Mouse (Mus musculus): ENCODE data around the gene Psmd9. TPM values are rescaled to one million over a fixed set of nuclear protein-coding genes. Genes with fewer than 3 reads are reported as not detected.

Gene Psmd9
- polyA plus RNA-seq, 1 experiment from 2014 or later, result 85.3 TPM

- Histone ChIP-seq H3K4me1 (peaks cover 9% of the 10 kb centered on the region), H3K9me3 (no peaks in the 10 kb centered on the region), H3K4me3 (no peak overlapping the region), H3K27ac (no peak overlapping the region), H3K36me3 (no peaks in the 10 kb centered on the region), H3K27me3 (ENCODE audit: insufficient read depth, poor library complexity, severe bottlenecking) (no peaks in the 10 kb centered on the region)
- WGBS, result 80% methylated on average over 8 of the region's 8 CpGs
- no peak for DNase-seq (ENCODE audit: low spot score)
These were observed 91.5 kb downstream of the Psmd9 start for GRCm38 (mm10) chr5:123260698-123261097.

- WGBS, result 85% methylated on average over 3 of the region's 3 CpGs
- H3K27me3 ChIP-seq (ENCODE audit: insufficient read depth, poor library complexity, severe bottlenecking), result no peaks in the 10 kb centered on the region
- DNase-seq (ENCODE audit: low spot score), result no peak
- H3K36me3 ChIP-seq, result no peaks in the 10 kb centered on the region
- no peak overlapping the region for H3K4me3 ChIP-seq
- H3K4me1 ChIP-seq, result no peaks in the 10 kb centered on the region
- no peaks in the 10 kb centered on the region for H3K9me3 ChIP-seq
- H3K27ac ChIP-seq, result no peak overlapping the region
These were observed 97.7 kb downstream of the Psmd9 start for GRCm38 (mm10) chr5:123266909-123267308.

- Histone ChIP-seq H3K27me3 (ENCODE audit: insufficient read depth, poor library complexity, severe bottlenecking) (no peaks in the 10 kb centered on the region), H3K27ac (no peak overlapping the region), H3K9me3 (no peaks in the 10 kb centered on the region), H3K4me1 (no peaks in the 10 kb centered on the region), H3K4me3 (no peak overlapping the region), H3K36me3 (no peaks in the 10 kb centered on the region)
- WGBS, result 78% methylated on average over 28 of the region's 28 CpGs
- no peak for DNase-seq (ENCODE audit: low spot score)
These were observed 99.6 kb downstream of the Psmd9 start for GRCm38 (mm10) chr5:123268477-123269474.

- H3K9me3 ChIP-seq, result no peaks in the 10 kb centered on the region
- H3K4me3 ChIP-seq, result no peak overlapping the region
- no peaks in the 10 kb centered on the region for H3K27me3 ChIP-seq (ENCODE audit: insufficient read depth, poor library complexity, severe bottlenecking)
- 70% methylated on average over 11 of the region's 11 CpGs for WGBS
- H3K36me3 ChIP-seq, result no peaks in the 10 kb centered on the region
- H3K27ac ChIP-seq, result no peak overlapping the region
- no peaks in the 10 kb centered on the region for H3K4me1 ChIP-seq
- no peak for DNase-seq (ENCODE audit: low spot score)
These were observed 101.7 kb downstream of the Psmd9 start for GRCm38 (mm10) chr5:123270917-123271316.

GRCm38 (mm10) chr5:123272927-123273326, 103.7 kb downstream of the Psmd9 start:
- DNase-seq (ENCODE audit: low spot score), result no peak
- Histone ChIP-seq H3K4me3 (no peak overlapping the region), H3K27ac (no peak overlapping the region), H3K36me3 (no peaks in the 10 kb centered on the region), H3K4me1 (no peaks in the 10 kb centered on the region), H3K9me3 (no peaks in the 10 kb centered on the region), H3K27me3 (ENCODE audit: insufficient read depth, poor library complexity, severe bottlenecking) (no peaks in the 10 kb centered on the region)
- WGBS, result 79% methylated on average over 5 of the region's 5 CpGs

GRCm38 (mm10) chr5:123276636-123277341, 107.6 kb downstream of the Psmd9 start:
- Histone ChIP-seq H3K36me3 (no peaks in the 10 kb centered on the region), H3K4me1 (peaks cover 5% of the 10 kb centered on the region; the same call in 1 of the 2 replicates), H3K27me3 (ENCODE audit: insufficient read depth, poor library complexity, severe bottlenecking) (no peaks in the 10 kb centered on the region), H3K4me3 (no peak overlapping the region), H3K27ac (no peak overlapping the region), H3K9me3 (no peaks in the 10 kb centered on the region)
- WGBS, result 79% methylated on average over 9 of the region's 9 CpGs
- no peak for DNase-seq (ENCODE audit: low spot score)

- Histone ChIP-seq H3K36me3 (no peaks in the 10 kb centered on the region), H3K4me3 (no peak overlapping the region), H3K27me3 (ENCODE audit: insufficient read depth, poor library complexity, severe bottlenecking) (no peaks in the 10 kb centered on the region), H3K9me3 (no peaks in the 10 kb centered on the region), H3K27ac (no peak overlapping the region), H3K4me1 (peaks cover 5% of the 10 kb centered on the region; the same call in 1 of the 2 replicates)
- WGBS, result 76% methylated on average over 7 of the region's 7 CpGs
- DNase-seq (ENCODE audit: low spot score), result no peak
These were observed 108.1 kb downstream of the Psmd9 start for GRCm38 (mm10) chr5:123277342-123277701.

- no peaks in the 10 kb centered on the region for H3K36me3 ChIP-seq
- no peaks in the 10 kb centered on the region for H3K27me3 ChIP-seq (ENCODE audit: insufficient read depth, poor library complexity, severe bottlenecking)
- 88% methylated on average over 4 of the region's 4 CpGs for WGBS
- H3K9me3 ChIP-seq, result no peaks in the 10 kb centered on the region
- no peak overlapping the region for H3K4me3 ChIP-seq
- no peak for DNase-seq (ENCODE audit: low spot score)
- peaks cover 5% of the 10 kb centered on the region; the same call in 1 of the 2 replicates for H3K4me1 ChIP-seq
- H3K27ac ChIP-seq, result no peak overlapping the region
These were observed 108.5 kb downstream of the Psmd9 start for GRCm38 (mm10) chr5:123277704-123278103.

- no peaks in the 10 kb centered on the region for H3K36me3 ChIP-seq
- H3K27me3 ChIP-seq (ENCODE audit: insufficient read depth, poor library complexity, severe bottlenecking), result no peaks in the 10 kb centered on the region
- no peak for DNase-seq (ENCODE audit: low spot score)
- H3K27ac ChIP-seq, result no peak overlapping the region
- H3K4me3 ChIP-seq, result 0 out of 2 replicates have a peak overlapping the region, but pooled peaks have one; percentile 25
- H3K9me3 ChIP-seq, result no peaks in the 10 kb centered on the region
- H3K4me1 ChIP-seq, result peaks cover 5% of the 10 kb centered on the region; the same call in 1 of the 2 replicates
- 82% methylated on average over 4 of the region's 4 CpGs for WGBS
These were observed 110.0 kb downstream of the Psmd9 start for GRCm38 (mm10) chr5:123279248-123279647.

GRCm38 (mm10) chr5:123281336-123282136, 112.3 kb downstream of the Psmd9 start:
- H3K9me3 ChIP-seq, result no peaks in the 10 kb centered on the region
- H3K4me3 ChIP-seq, result no peak overlapping the region
- DNase-seq (ENCODE audit: low spot score), result no peak
- H3K4me1 ChIP-seq, result peaks cover 5% of the 10 kb centered on the region; the same call in 1 of the 2 replicates
- 71% methylated on average over 9 of the region's 9 CpGs for WGBS
- H3K27me3 ChIP-seq (ENCODE audit: insufficient read depth, poor library complexity, severe bottlenecking), result no peaks in the 10 kb centered on the region
- no peaks in the 10 kb centered on the region for H3K36me3 ChIP-seq
- H3K27ac ChIP-seq, result no peak overlapping the region

GRCm38 (mm10) chr5:123285174-123285573, 116.0 kb downstream of the Psmd9 start:
- no peaks in the 10 kb centered on the region for H3K4me1 ChIP-seq
- no peak for DNase-seq (ENCODE audit: low spot score)
- H3K27ac ChIP-seq, result no peak overlapping the region
- H3K27me3 ChIP-seq (ENCODE audit: insufficient read depth, poor library complexity, severe bottlenecking), result 0 out of 2 replicates have a peak, but pooled peaks cover 6% of the 10 kb centered on the region
- H3K9me3 ChIP-seq, result no peaks in the 10 kb centered on the region
- H3K36me3 ChIP-seq, result peaks cover 4% of the 10 kb centered on the region; the same call in 1 of the 2 replicates
- 33% methylated on average over 8 of the region's 8 CpGs for WGBS
- no peak overlapping the region for H3K4me3 ChIP-seq

- no peak for DNase-seq (ENCODE audit: low spot score)
- Histone ChIP-seq H3K9me3 (no peaks in the 10 kb centered on the region), H3K4me1 (no peaks in the 10 kb centered on the region), H3K4me3 (no peak overlapping the region), H3K36me3 (peaks cover 4% of the 10 kb centered on the region; the same call in 1 of the 2 replicates), H3K27me3 (ENCODE audit: insufficient read depth, poor library complexity, severe bottlenecking) (peaks cover 10% of the 10 kb centered on the region; the same call in 1 of the 2 replicates), H3K27ac (no peak overlapping the region)
- 79% methylated on average over 5 of the region's 5 CpGs for WGBS
These were observed 118.9 kb downstream of the Psmd9 start for GRCm38 (mm10) chr5:123288079-123288478.
